Mouse (Mus musculus) cortical plate, adult 2 months (tissue): ENCODE results near the gene Zranb3.

Experiments
- CTCF ChIP-seq: fragments of 200-500 bp; IDR thresholded peaks from 2 replicates; pipeline ENCODE4 v1.5.1; 2011; ENCODE audit warnings: mild to moderate bottlenecking, control low read depth, low read length; ENCODE audit not compliant: insufficient read depth; ENCODE audit errors: extremely low read depth
- POLR2A ChIP-seq: fragments of 200-500 bp; IDR thresholded peaks from 2 replicates; pipeline ENCODE4 v1.6.1; 2011; ENCODE audit warnings: mild to moderate bottlenecking, low read length, control low read depth; ENCODE audit not compliant: insufficient read depth; ENCODE audit errors: extremely low read depth

DNA sequence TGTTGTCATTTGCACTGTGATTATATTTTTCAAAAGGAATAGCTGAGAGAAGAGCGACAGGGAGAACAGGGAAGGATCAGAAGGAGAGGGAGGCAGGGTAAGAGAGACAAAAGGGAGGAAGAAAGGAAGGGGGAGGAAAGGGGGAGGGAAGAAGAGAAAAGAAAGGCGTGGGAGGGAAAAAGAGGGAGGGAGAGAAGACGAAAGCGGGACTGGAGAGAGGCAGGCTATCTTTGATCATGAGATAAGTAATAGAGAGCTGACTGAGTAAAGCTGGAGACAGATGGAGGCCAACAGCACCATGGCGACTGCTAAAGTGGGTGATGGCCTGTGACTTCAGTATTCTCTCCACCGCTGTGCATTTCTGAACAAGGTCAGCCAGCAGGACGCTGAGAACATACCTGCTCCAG is 143.5 kb downstream of the Zranb3 start:
- TF ChIP-seq CTCF (no peak), POLR2A (no peak)
